Comparison of ENCODE assay signal across 23 mouse cellular contexts in the genomic region with DNA sequence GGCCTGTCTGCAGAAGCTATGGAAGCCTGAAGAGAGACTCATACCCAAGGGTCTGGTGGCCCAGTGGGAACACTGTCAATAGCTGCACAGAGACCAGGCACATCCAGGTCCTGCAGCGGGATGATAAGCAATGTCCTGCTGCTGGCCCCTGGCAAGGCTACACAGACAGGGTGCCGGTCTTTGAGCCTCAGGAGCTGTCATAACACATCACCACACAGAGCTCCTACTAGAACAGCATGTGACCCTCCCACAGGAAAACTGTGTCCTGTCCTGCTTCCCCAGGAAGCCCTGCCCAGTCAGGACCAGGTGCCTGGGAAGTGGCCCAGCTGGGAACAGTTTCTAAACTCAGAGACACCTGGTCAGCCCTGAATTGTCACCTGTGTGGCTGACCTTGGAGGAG. TPM values are rescaled to one million over a fixed set of nuclear protein-coding genes. Genes with fewer than 3 reads are reported as not detected.
DNase-seq lines count a peak whose midpoint lies in the region; ATAC-seq and TF ChIP-seq lines count a peak whose summit lies in the region.
"Had no signal": no experiment of that assay in that cellular context is flagged by ENCODE, and none has a peak within 500 bp of the region (broad histone marks: within the 10 kb centered on the region; RNA-seq: fewer than 3 reads in every experiment).

No protein-coding gene starts in this region.

- no peaks in the 10 kb centered on the region for H3K9me3 ChIP-seq in hindbrain, embryonic 16.5 days (ENCODE audit: control insufficient read depth, low read length)
- H3K9me3 ChIP-seq in hindbrain, embryonic 12.5 days (replicated peaks): no peaks in the 10 kb centered on the region
- H3K9me3 ChIP-seq: embryonic facial prominence, embryonic 12.5 days; forebrain, embryonic 12.5 days; hindbrain, embryonic 13.5 days; limb, embryonic 15.5 days; midbrain, embryonic 13.5 days had no signal

- peak overlapping the region; percentile 62 for H3K27ac ChIP-seq in gastrocnemius, adult 2 months
- no peak overlapping the region for H3K27ac ChIP-seq in hindbrain, embryonic 16.5 days (ENCODE audit: low read depth, low read length)
- no peak overlapping the region for H3K27ac ChIP-seq in hindbrain, embryonic 12.5 days
- peak overlapping the region; percentile 75 for H3K27ac ChIP-seq in brown adipose tissue, adult 24 weeks (replicated peaks; ENCODE audit: low read depth, low read length)
- H3K27ac ChIP-seq: embryonic facial prominence, embryonic 12.5 days; forebrain, embryonic 12.5 days; hindbrain, embryonic 13.5 days; limb, embryonic 15.5 days; midbrain, embryonic 13.5 days had no signal

- H3K4me1 ChIP-seq in hindbrain, embryonic 16.5 days (ENCODE audit: control insufficient read depth, insufficient read depth, low read depth, low read length): peaks cover 5% of the 10 kb centered on the region
- peaks cover 1% of the 10 kb centered on the region for H3K4me1 ChIP-seq in hindbrain, embryonic 12.5 days
- H3K4me1 ChIP-seq in brown adipose tissue, adult 24 weeks (ENCODE audit: control insufficient read depth, insufficient read depth, insufficient read length, low read length): peaks cover 20% of the 10 kb centered on the region

- no peak for TF ChIP-seq CTCF in gastrocnemius, adult 2 months (IDR thresholded peaks at IDR 0.05)

- no peaks in the 10 kb centered on the region for H3K27me3 ChIP-seq in hindbrain, embryonic 16.5 days (replicated peaks; ENCODE audit: control insufficient read depth, insufficient read depth, low read length)
- H3K27me3 ChIP-seq in hindbrain, embryonic 12.5 days: no peaks in the 10 kb centered on the region
- H3K27me3 ChIP-seq: embryonic facial prominence, embryonic 12.5 days; forebrain, embryonic 12.5 days; hindbrain, embryonic 13.5 days; limb, embryonic 15.5 days; midbrain, embryonic 13.5 days had no signal

- DNase-seq in gastrocnemius, adult 2 months: no peak
- DNase-seq in gastrocnemius, postnatal 14 days: no peak
- peak; percentile 22 to 41 for DNase-seq in kidney, postnatal 36 days
- DNase-seq in kidney, adult 11 months: no peak
- DNase-seq in spleen, postnatal 10 days (ENCODE audit: low spot score in 2 of 2): no peak
- DNase-seq: adrenal gland, adult 8-10 months; cerebellum, adult 18-20 months; cerebellum, postnatal 14 days; left cerebral cortex, postnatal 4 days; lung, adult 18-20 months; thymus, postnatal 14 days had no signal

- peak overlapping the region; percentile 24 for H3K4me3 ChIP-seq in gastrocnemius, adult 2 months
- no peak overlapping the region for H3K4me3 ChIP-seq in hindbrain, embryonic 16.5 days (ENCODE audit: low read length)
- H3K4me3 ChIP-seq in hindbrain, embryonic 12.5 days: no peak overlapping the region
- no peak overlapping the region for H3K4me3 ChIP-seq in brown adipose tissue, adult 24 weeks (ENCODE audit: insufficient read depth, low read depth, low read length)
- H3K4me3 ChIP-seq: embryonic facial prominence, embryonic 12.5 days; erythroblast, embryonic 14.5 days; forebrain, embryonic 12.5 days; hindbrain, embryonic 13.5 days; limb, embryonic 15.5 days; midbrain, embryonic 13.5 days had no signal

- peaks cover 36% of the 10 kb centered on the region for H3K36me3 ChIP-seq in hindbrain, embryonic 16.5 days (ENCODE audit: control insufficient read depth, insufficient read depth, low read length)
- H3K36me3 ChIP-seq in hindbrain, embryonic 12.5 days: peaks cover 66% of the 10 kb centered on the region

- ATAC-seq in hindbrain, embryonic 16.5 days: peak; percentile 35; the same call in 1 of the 2 replicates
- ATAC-seq in hindbrain, embryonic 12.5 days (ENCODE audit: low FRiP score): no peak
- ATAC-seq: activated CD4-positive, CD25-positive, alpha-beta regulatory T cell, adult 4 months; inflammation-experienced regulatory T-cells, adult 6 months; midbrain, embryonic 13.5 days had no signal

- H3K9ac ChIP-seq in hindbrain, embryonic 16.5 days (ENCODE audit: low read depth, low read length): no peak overlapping the region
- no peak overlapping the region for H3K9ac ChIP-seq in hindbrain, embryonic 12.5 days
- H3K9ac ChIP-seq: embryonic facial prominence, embryonic 12.5 days; forebrain, embryonic 12.5 days; hindbrain, embryonic 13.5 days; limb, embryonic 15.5 days; midbrain, embryonic 13.5 days had no signal

- H3K4me2 ChIP-seq in hindbrain, embryonic 16.5 days (ENCODE audit: low read length): no peak overlapping the region
- no peak overlapping the region for H3K4me2 ChIP-seq in hindbrain, embryonic 12.5 days (replicated peaks)
- H3K4me2 ChIP-seq: embryonic facial prominence, embryonic 12.5 days; forebrain, embryonic 12.5 days; hindbrain, embryonic 13.5 days; limb, embryonic 15.5 days; midbrain, embryonic 13.5 days had no signal

- intact Hi-C loops in gastrocnemius, adult 2 months (cut with DNase I): no loop called here
- intact Hi-C loops in gastrocnemius, postnatal 14 days (cut with DNase I; ENCODE audit: low total_unique reads): no loop called here

- 87% methylated on average over 2 of the region's 2 CpGs for WGBS in hindbrain, embryonic 16.5 days
- 96% methylated on average over 2 of the region's 2 CpGs for WGBS in hindbrain, embryonic 12.5 days

RNA-seq across cellular contexts. Expression of a gene that starts 7.6 kb away (rescaled TPM):
- total RNA-seq in gastrocnemius, adult 2 months (2021): 10 to 100 TPM; 34.0 to 43.2 TPM
- total RNA-seq in gastrocnemius, postnatal 14 days (2021): 10 to 100 TPM; 20.8 to 22.0 TPM
- polyA plus RNA-seq in hindbrain, embryonic 16.5 days (2015; fragmentation: Nextera tagmentation; extraction: Ambion mirVana): 21.0 and 29.3 TPM in 2 replicates
- 38.7 and 39.2 TPM in 2 replicates for polyA plus RNA-seq in hindbrain, embryonic 12.5 days (2016; fragmentation: Nextera tagmentation; extraction: Ambion mirVana)
- 7.7 and 9.2 TPM in 2 replicates for polyA plus RNA-seq in brown adipose tissue, adult 24 weeks (2012; ENCODE audit: insufficient read depth, insufficient read length, missing spikeins)

RNA-seq across cellular contexts. Expression of a gene that starts 27.4 kb away (rescaled TPM):
- total RNA-seq in gastrocnemius, adult 2 months (2021): 10 to 100 TPM; 17.0 to 17.7 TPM
- 10 to 100 TPM; 23.4 to 26.4 TPM for total RNA-seq in gastrocnemius, postnatal 14 days (2021)
- 81.4 and 88.4 TPM in 2 replicates for polyA plus RNA-seq in hindbrain, embryonic 16.5 days (2015; fragmentation: Nextera tagmentation; extraction: Ambion mirVana)
- polyA plus RNA-seq in hindbrain, embryonic 12.5 days (2016; fragmentation: Nextera tagmentation; extraction: Ambion mirVana): 59.2 and 63.0 TPM in 2 replicates
- 30.8 and 30.9 TPM in 2 replicates for polyA plus RNA-seq in brown adipose tissue, adult 24 weeks (2012; ENCODE audit: insufficient read depth, insufficient read length, missing spikeins)

RNA-seq across cellular contexts. Expression of a gene that starts 45.5 kb away (rescaled TPM):
- total RNA-seq in gastrocnemius, adult 2 months (2021): 100 to 1,000 TPM; 165 to 176 TPM
- 100 to 1,000 TPM; 101 to 117 TPM for total RNA-seq in gastrocnemius, postnatal 14 days (2021)
- 17.4 and 18.2 TPM in 2 replicates for polyA plus RNA-seq in hindbrain, embryonic 16.5 days (2015; fragmentation: Nextera tagmentation; extraction: Ambion mirVana)
- polyA plus RNA-seq in hindbrain, embryonic 12.5 days (2016; fragmentation: Nextera tagmentation; extraction: Ambion mirVana): 19.5 and 19.8 TPM in 2 replicates
- polyA plus RNA-seq in brown adipose tissue, adult 24 weeks (2012; ENCODE audit: insufficient read depth, insufficient read length, missing spikeins): 16.3 and 18.4 TPM in 2 replicates

RNA-seq across cellular contexts. Expression of a gene that starts 48.8 kb away (rescaled TPM):
- total RNA-seq in gastrocnemius, adult 2 months (2021): under 1 TPM; 0.25 to 0.43 TPM
- 1 to 10 TPM; 3.5 TPM for total RNA-seq in gastrocnemius, postnatal 14 days (2021)
- polyA plus RNA-seq in hindbrain, embryonic 16.5 days (2015; fragmentation: Nextera tagmentation; extraction: Ambion mirVana): 9.1 and 9.9 TPM in 2 replicates
- 8.4 and 8.9 TPM in 2 replicates for polyA plus RNA-seq in hindbrain, embryonic 12.5 days (2016; fragmentation: Nextera tagmentation; extraction: Ambion mirVana)
- 0.36 and 1.4 TPM in 2 replicates for polyA plus RNA-seq in brown adipose tissue, adult 24 weeks (2012; ENCODE audit: insufficient read depth, insufficient read length, missing spikeins)
- total RNA-seq: monocyte, adult 5-6 weeks had no signal

Comparison
In these comparisons a context has a peak if more than half of its experiments do, and no peak if none do; other contexts are left out.
1. DNase-seq: peak in kidney, postnatal 36 days (2 of 2); none in gastrocnemius, adult 2 months (single experiment), gastrocnemius, postnatal 14 days (single experiment), kidney, adult 11 months (single experiment) and spleen, postnatal 10 days (0 of 2).
2. H3K27ac ChIP-seq: peak in gastrocnemius, adult 2 months (single experiment) and brown adipose tissue, adult 24 weeks (single experiment); none in hindbrain, embryonic 16.5 days (single experiment) and hindbrain, embryonic 12.5 days (single experiment).